Mouse (Mus musculus): Measurements from ENCODE around the gene Svs5.

- no peak for TF ChIP-seq CTCF (IDR thresholded peaks at IDR 0.05; ENCODE audit: extremely low read depth, insufficient read length, insufficient replicate concordance, low read depth, low read length)
- no peak for TF ChIP-seq POLR2A (IDR thresholded peaks at IDR 0.05; ENCODE audit: low read depth, low read length)
Observed at GRCm38 (mm10) chr2:164372408-164373053, 40.0 kb downstream of the Svs5 start.
